Mouse (Mus musculus) limb, embryonic 14.5 days (tissue): ENCODE data around the gene Myo7a. TPM values are rescaled to one million over a fixed set of nuclear protein-coding genes. Genes with fewer than 3 reads are reported as not detected.

Source experiments
- ATAC-seq: fragments of 200-750 bp; cut with Nextera tagmentation; 2 replicates; pipeline ENCODE4 v1.8.0; 2017; ENCODE audit warnings: low read depth, moderate number of reproducible peaks, moderate TSS enrichment; ENCODE audit not compliant: low FRiP score
- DNase-seq: peaks from one replicate; pipeline ENCODE4 v3.0.0-alpha.2; 2015; ENCODE audit warnings: low spot score
- H3K27ac ChIP-seq: fragments of 300-500 bp; sonication (generic); replicated peaks from 2 replicates; pipeline ENCODE4 v1.5.1; 2014; ENCODE audit warnings: low read depth, mild to moderate bottlenecking, low read length, moderate library complexity, mixed read lengths
- H3K27me3 ChIP-seq: fragments of 300-500 bp; sonication (generic); 2 replicates; pipeline ENCODE4 v1.6.1; 2014; ENCODE audit warnings: low read length, mixed read lengths; ENCODE audit not compliant: control insufficient read depth, insufficient read depth
- H3K36me3 ChIP-seq: fragments of 300-500 bp; sonication (generic); 2 replicates; pipeline ENCODE4 v1.6.1; 2014; ENCODE audit warnings: mild to moderate bottlenecking, low read length, moderate library complexity, mixed read lengths; ENCODE audit not compliant: control insufficient read depth, insufficient read depth
- H3K4me1 ChIP-seq: fragments of 300-500 bp; sonication (generic); 2 replicates; pipeline ENCODE4 v1.6.1; 2014; ENCODE audit warnings: antibody characterized with exemption, low read length, mixed read lengths; ENCODE audit not compliant: control insufficient read depth, insufficient read depth
- H3K4me2 ChIP-seq: fragments of 300-500 bp; sonication (generic); replicated peaks from 2 replicates; pipeline ENCODE4 v1.6.1; 2014; ENCODE audit warnings: low read depth, mild to moderate bottlenecking, low read length, moderate library complexity; ENCODE audit not compliant: severe bottlenecking
- H3K4me3 ChIP-seq: fragments of 300-500 bp; sonication (generic); replicated peaks from 2 replicates; pipeline ENCODE4 v1.5.1; 2014; ENCODE audit warnings: low read length
- H3K9ac ChIP-seq: fragments of 300-500 bp; sonication (generic); 2 replicates; pipeline ENCODE4 v1.6.1; 2014; ENCODE audit warnings: mild to moderate bottlenecking, low read depth, low read length, moderate library complexity; ENCODE audit not compliant: severe bottlenecking
- H3K9me3 ChIP-seq: fragments of 300-500 bp; sonication (generic); 2 replicates; pipeline ENCODE4 v1.6.1; 2016; ENCODE audit warnings: low read length; ENCODE audit not compliant: control insufficient read depth
- POLR2A ChIP-seq: fragments of 200-500 bp; IDR thresholded peaks from 2 replicates; pipeline ENCODE4 v1.8.0; 2012; ENCODE audit warnings: inconsistent platforms, mild to moderate bottlenecking, moderate library complexity, borderline replicate concordance; ENCODE audit not compliant: insufficient read depth, insufficient read length; ENCODE audit errors: extremely low read depth
- WGBS: fragments of 180-500 bp; shearing (Covaris S2); extraction: QIAGEN DNeasy Blood & Tissue Kit; methylation state at CpG from one replicate; pipeline ENCODE4 v1.1.7; 2014; 5-methylcytosine and 5-hydroxymethylcytosine counted together
- polyA plus RNA-seq, 2 experiments: library from polyadenylated mRNA; depleted of rRNA in 1 of 2; stranded (reverse) in 1 of 2; unstranded in 1 of 2; fragments of >200 nt; fragmentation: Nextera tagmentation in 1 of 2; extraction: Ambion mirVana in 1 of 2; gene quantifications; 2 replicates each; pipeline versions ENCODE4 v1.2.1 to v1.2.3; 2012 to 2014

The Myo7a gene
- polyA plus RNA-seq, 2 experiments: 8.1 to 18.1 TPM

DNA sequence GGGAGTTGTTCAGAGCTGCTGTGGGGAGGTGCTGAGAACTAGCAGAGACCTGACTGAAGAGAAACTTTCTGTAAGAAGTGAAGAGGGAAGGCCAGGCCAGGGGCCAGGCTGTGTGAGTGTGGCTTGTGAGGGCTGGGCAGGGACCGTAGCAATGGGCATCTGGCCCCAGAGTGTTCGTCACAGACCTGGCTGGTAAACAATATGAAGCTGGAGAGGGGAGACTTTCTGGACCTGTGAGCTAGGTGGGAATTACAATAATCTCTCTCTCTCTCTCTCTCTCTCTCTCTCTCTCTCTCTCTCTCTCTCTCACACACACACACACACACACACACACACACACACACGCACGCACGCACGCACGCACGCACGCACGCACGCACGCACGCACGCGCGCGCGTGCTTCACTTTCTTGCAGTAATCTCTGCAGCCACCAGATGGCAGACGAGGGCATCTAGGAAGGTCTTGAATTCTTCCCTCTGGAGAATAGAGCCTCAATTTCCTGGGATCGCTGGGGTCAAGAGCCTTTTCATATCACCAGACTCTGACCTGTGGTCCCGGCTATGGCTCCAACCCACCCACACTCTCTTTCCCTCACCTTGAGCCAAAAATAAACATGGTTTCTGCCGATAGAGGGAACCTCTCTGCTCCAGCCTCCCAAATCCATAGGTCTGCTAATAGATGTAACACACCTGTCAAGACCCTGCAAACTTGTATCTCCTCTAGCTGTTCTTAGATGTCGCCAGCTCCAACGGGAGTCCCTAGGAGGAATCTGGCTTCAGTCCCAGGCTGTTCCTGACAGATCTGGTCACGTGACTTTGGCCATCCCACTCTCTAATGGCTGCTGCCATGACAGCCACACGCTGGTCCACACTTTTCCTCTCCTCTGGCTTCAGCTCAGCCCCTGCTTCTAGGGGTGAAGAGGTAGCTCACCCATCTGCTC lies 16.1 kb downstream of the Myo7a start:
- peak; percentile 37 for DNase-seq

DNA sequence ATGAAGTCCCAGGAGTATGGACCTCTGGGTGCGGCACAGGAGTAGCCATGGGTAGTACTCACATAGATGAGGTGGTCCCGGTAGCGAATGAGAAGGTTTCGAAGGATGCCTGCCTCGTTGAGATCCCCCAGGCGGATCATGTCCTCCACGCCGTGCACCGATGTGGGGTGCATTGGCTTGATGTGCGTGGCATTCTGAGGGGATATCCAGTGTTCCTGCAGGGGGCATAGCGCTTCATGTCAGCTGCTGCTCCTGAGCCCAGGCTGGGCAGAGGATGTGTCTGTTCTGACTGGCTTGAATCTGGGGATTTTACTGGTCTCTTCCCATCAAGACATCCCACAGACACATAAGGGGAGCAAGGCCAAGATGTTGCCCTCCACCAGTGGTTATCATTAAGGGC lies 16.8 kb downstream of the Myo7a start:
- Histone ChIP-seq H3K27ac (no peak overlapping the region), H3K9ac (peak overlapping the region; percentile 39; the same call in 1 of the 2 replicates), H3K4me1 (peaks cover 6% of the 10 kb centered on the region; the same call in 1 of the 2 replicates), H3K4me2 (no peak overlapping the region; the same call in 1 of the 2 replicates), H3K4me3 (peak overlapping the region; percentile 26; the same call in 1 of the 2 replicates), H3K36me3 (0 out of 2 replicates have a peak, but pooled peaks cover under 1% of the 10 kb centered on the region), H3K27me3 (no peaks in the 10 kb centered on the region), H3K9me3 (no peaks in the 10 kb centered on the region)
- WGBS: 92% methylated on average over 10 of the region's 11 CpGs
- TF ChIP-seq POLR2A: no peak
- DNase-seq (no peak), ATAC-seq (no peak)

More for the DNA sequence above, 16.1 kb downstream of the Myo7a start:
- Histone ChIP-seq H3K36me3 (no peaks in the 10 kb centered on the region), H3K4me3 (peak overlapping the region; percentile 26), H3K4me1 (peaks cover 6% of the 10 kb centered on the region; the same call in 1 of the 2 replicates), H3K9ac (peak overlapping the region; percentile 39; the same call in 1 of the 2 replicates), H3K9me3 (no peaks in the 10 kb centered on the region), H3K4me2 (peak overlapping the region; percentile 47), H3K27ac (0 out of 2 replicates have a peak overlapping the region, but pooled peaks have one; percentile 43), H3K27me3 (no peaks in the 10 kb centered on the region)
- 23% methylated on average over 16 of the region's 26 CpGs for WGBS
- ATAC-seq: peak; percentile 53
- TF ChIP-seq POLR2A: no peak

DNA sequence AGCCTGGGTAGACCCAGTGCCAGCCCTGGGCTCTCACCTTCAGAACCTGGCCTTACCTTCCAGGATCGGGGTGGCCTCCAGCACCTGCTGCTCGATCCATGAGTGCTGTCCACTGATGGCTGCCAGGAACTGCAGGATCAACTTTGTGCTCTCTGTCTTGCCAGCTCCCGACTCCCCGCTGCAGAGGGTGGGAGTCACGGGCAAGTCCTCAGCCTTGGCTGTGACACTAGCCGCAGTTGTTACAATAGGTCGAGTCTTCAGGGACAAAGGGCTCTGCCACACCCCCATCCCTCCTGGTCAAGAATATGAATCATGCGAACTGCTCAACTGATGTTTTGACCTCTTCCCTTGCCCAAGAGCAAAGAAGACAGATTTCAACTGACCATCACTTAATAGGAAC lies 21.8 kb downstream of the Myo7a start:
- H3K27me3 ChIP-seq: no peaks in the 10 kb centered on the region
- H3K36me3 ChIP-seq: 0 out of 2 replicates have a peak, but pooled peaks cover 5% of the 10 kb centered on the region
- TF ChIP-seq POLR2A: no peak
- H3K27ac ChIP-seq: no peak overlapping the region
- 90% methylated on average over 8 of the region's 8 CpGs for WGBS
- H3K4me1 ChIP-seq: peaks cover 3% of the 10 kb centered on the region; the same call in 1 of the 2 replicates
- H3K4me3 ChIP-seq: no peak overlapping the region
- no peak overlapping the region for H3K9ac ChIP-seq
- no peak for ATAC-seq
- DNase-seq: no peak
- no peak overlapping the region for H3K4me2 ChIP-seq
- no peaks in the 10 kb centered on the region for H3K9me3 ChIP-seq

GRCm38 (mm10) chr7:98095852-98096251 lies 23.5 kb downstream of the Myo7a start:
- Histone ChIP-seq H3K9me3 (no peaks in the 10 kb centered on the region), H3K4me1 (no peaks in the 10 kb centered on the region), H3K27me3 (no peaks in the 10 kb centered on the region), H3K36me3 (0 out of 2 replicates have a peak, but pooled peaks cover 5% of the 10 kb centered on the region), H3K9ac (no peak overlapping the region), H3K4me2 (no peak overlapping the region), H3K4me3 (no peak overlapping the region), H3K27ac (no peak overlapping the region)
- DNase-seq (no peak), ATAC-seq (no peak)
- 98% methylated on average over 4 of the region's 4 CpGs for WGBS
- TF ChIP-seq POLR2A: no peak

DNA sequence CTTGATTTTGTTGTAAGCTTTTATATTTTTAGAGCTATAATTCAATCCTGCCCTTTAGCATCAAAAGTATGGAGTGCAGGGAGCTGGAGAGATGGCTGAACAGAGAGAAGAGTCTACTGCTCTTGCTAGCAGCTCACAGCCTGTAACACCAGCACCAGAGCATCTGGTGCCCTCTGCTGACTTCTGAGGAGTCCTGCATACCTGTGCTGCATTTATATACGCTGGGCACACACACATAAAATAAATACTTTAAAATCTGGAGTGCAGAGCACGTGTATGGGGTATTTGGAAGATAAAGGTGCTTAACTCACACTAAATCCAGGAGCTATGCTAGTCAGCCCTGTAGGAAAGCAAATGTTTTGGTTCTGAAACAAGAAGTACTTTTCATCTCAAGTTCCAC lies 33.0 kb downstream of the Myo7a start:
- ATAC-seq (0 out of 2 replicates have a peak, but pooled peaks have one; percentile 28), DNase-seq (peak; percentile 27)
- Histone ChIP-seq H3K9ac (no peak overlapping the region), H3K4me3 (no peak overlapping the region), H3K4me2 (no peak overlapping the region), H3K27me3 (no peaks in the 10 kb centered on the region), H3K9me3 (no peaks in the 10 kb centered on the region), H3K4me1 (peaks cover 11% of the 10 kb centered on the region), H3K27ac (no peak overlapping the region), H3K36me3 (no peaks in the 10 kb centered on the region)
- TF ChIP-seq POLR2A: no peak
- 28% methylated on average over 2 of the region's 2 CpGs for WGBS
